Mouse (Mus musculus): ENCODE results near the gene Dll1. TPM values are rescaled to one million over a fixed set of nuclear protein-coding genes. Genes with fewer than 3 reads are reported as not detected.

Gene Dll1
- 4.7 and 4.9 TPM in 2 replicates for polyA plus RNA-seq (2014; fragmentation: Nextera tagmentation; extraction: Ambion mirVana)

- Histone ChIP-seq H3K27ac (replicated peaks in 1 of 2; ENCODE audit: control insufficient read depth in 1 of 2, insufficient read depth in 1 of 2, low read depth in 2 of 2, low read length in 2 of 2) (peak within 1 kb of the TSS; percentile 23 to 42; a peak in 3 of 4 replicates), H3K9me3 (ENCODE audit: control insufficient read depth, low read length) (no peaks in the 10 kb centered on the region), H3K9ac (ENCODE audit: low read length) (peak within 1 kb of the TSS; percentile 73), H3K27me3 (ENCODE audit: control insufficient read depth, insufficient read depth, low read length) (peaks cover 82% of the 10 kb centered on the region), H3K4me1 (ENCODE audit: control insufficient read depth in 2 of 2, insufficient read depth in 2 of 2, low read length in 2 of 2) (peaks cover 7 to 30% of the 10 kb centered on the region in 2 experiments; a peak in 3 of 4 replicates), H3K4me2 (ENCODE audit: low read length) (peak within 1 kb of the TSS; percentile 96), H3K36me3 (ENCODE audit: control insufficient read depth, insufficient read depth, low read length) (no peaks in the 10 kb centered on the region), H3K4me3 (ENCODE audit: control insufficient read depth in 1 of 2, insufficient read depth in 1 of 2, low read depth in 1 of 2, low read length in 2 of 2) (peak within 1 kb of the TSS; percentile 52 to 67)
- under 1% methylated on average over 36 of the region's 36 CpGs for WGBS
- ATAC-seq (ENCODE audit: insufficient number of reproducible peaks, insufficient read depth, low FRiP score, low read depth): no peak
Measured at GRCm38 (mm10) chr17:15376494-15377181, at the start of gene Dll1. Dll1 (minus strand) TSS chr17:15376872.

GRCm38 (mm10) chr17:15425931-15426330 lies 49.3 kb upstream of the Dll1 start:
- H3K27me3 ChIP-seq (ENCODE audit: control insufficient read depth, insufficient read depth, low read length): no peaks in the 10 kb centered on the region
- ATAC-seq (ENCODE audit: insufficient number of reproducible peaks, insufficient read depth, low FRiP score, low read depth): no peak
- H3K4me3 ChIP-seq (ENCODE audit: control insufficient read depth in 1 of 2, insufficient read depth in 1 of 2, low read depth in 1 of 2, low read length in 2 of 2): no peak overlapping the region
- no peaks in the 10 kb centered on the region for H3K9me3 ChIP-seq (ENCODE audit: control insufficient read depth, low read length)
- H3K9ac ChIP-seq (ENCODE audit: low read length): no peak overlapping the region
- no peak overlapping the region for H3K4me2 ChIP-seq (ENCODE audit: low read length)
- 86% methylated on average over 3 of the region's 3 CpGs for WGBS
- H3K4me1 ChIP-seq (ENCODE audit: control insufficient read depth in 2 of 2, insufficient read depth in 2 of 2, low read length in 2 of 2): peaks cover 0 to 6% of the 10 kb centered on the region in 2 experiments; a peak in 1 of 4 replicates
- no peak overlapping the region for H3K27ac ChIP-seq (replicated peaks in 1 of 2; ENCODE audit: control insufficient read depth in 1 of 2, insufficient read depth in 1 of 2, low read depth in 2 of 2, low read length in 2 of 2)
- peaks cover 85% of the 10 kb centered on the region for H3K36me3 ChIP-seq (ENCODE audit: control insufficient read depth, insufficient read depth, low read length)

- Histone ChIP-seq H3K9ac (ENCODE audit: low read length) (no peak overlapping the region), H3K27me3 (ENCODE audit: control insufficient read depth, insufficient read depth, low read length) (no peaks in the 10 kb centered on the region), H3K4me1 (ENCODE audit: control insufficient read depth in 2 of 2, insufficient read depth in 2 of 2, low read length in 2 of 2) (peaks cover 0 to 6% of the 10 kb centered on the region in 2 experiments; a peak in 2 of 4 replicates), H3K9me3 (ENCODE audit: control insufficient read depth, low read length) (no peaks in the 10 kb centered on the region), H3K4me2 (ENCODE audit: low read length) (no peak overlapping the region), H3K27ac (replicated peaks in 1 of 2; ENCODE audit: control insufficient read depth in 1 of 2, insufficient read depth in 1 of 2, low read depth in 2 of 2, low read length in 2 of 2) (no peak overlapping the region), H3K36me3 (ENCODE audit: control insufficient read depth, insufficient read depth, low read length) (peaks cover 93% of the 10 kb centered on the region), H3K4me3 (ENCODE audit: control insufficient read depth in 1 of 2, insufficient read depth in 1 of 2, low read depth in 1 of 2, low read length in 2 of 2) (no peak overlapping the region)
- ATAC-seq (ENCODE audit: insufficient number of reproducible peaks, insufficient read depth, low FRiP score, low read depth): no peak
- WGBS: 55% methylated on average over 8 of the region's 8 CpGs
Measured at GRCm38 (mm10) chr17:15423080-15423765, 46.6 kb upstream of the Dll1 start.

GRCm38 (mm10) chr17:15422666-15423065 lies 46.0 kb upstream of the Dll1 start:
- 94% methylated on average over 9 of the region's 9 CpGs for WGBS
- peaks cover 0 to 6% of the 10 kb centered on the region in 2 experiments; a peak in 2 of 4 replicates for H3K4me1 ChIP-seq (ENCODE audit: control insufficient read depth in 2 of 2, insufficient read depth in 2 of 2, low read length in 2 of 2)

GRCm38 (mm10) chr17:15421446-15421845 lies 44.8 kb upstream of the Dll1 start:
- Histone ChIP-seq H3K36me3 (ENCODE audit: control insufficient read depth, insufficient read depth, low read length) (peaks cover 94% of the 10 kb centered on the region), H3K4me3 (ENCODE audit: control insufficient read depth in 1 of 2, insufficient read depth in 1 of 2, low read depth in 1 of 2, low read length in 2 of 2) (no peak overlapping the region), H3K4me1 (ENCODE audit: control insufficient read depth in 2 of 2, insufficient read depth in 2 of 2, low read length in 2 of 2) (peaks cover 0 to 6% of the 10 kb centered on the region in 2 experiments; a peak in 2 of 4 replicates), H3K4me2 (ENCODE audit: low read length) (no peak overlapping the region), H3K9ac (ENCODE audit: low read length) (no peak overlapping the region), H3K27ac (replicated peaks in 1 of 2; ENCODE audit: control insufficient read depth in 1 of 2, insufficient read depth in 1 of 2, low read depth in 2 of 2, low read length in 2 of 2) (no peak overlapping the region), H3K27me3 (ENCODE audit: control insufficient read depth, insufficient read depth, low read length) (no peaks in the 10 kb centered on the region), H3K9me3 (ENCODE audit: control insufficient read depth, low read length) (no peaks in the 10 kb centered on the region)
- WGBS: 93% methylated on average over 6 of the region's 6 CpGs
- no peak for ATAC-seq (ENCODE audit: insufficient number of reproducible peaks, insufficient read depth, low FRiP score, low read depth)

More at GRCm38 (mm10) chr17:15422666-15423065, 46.0 kb upstream of the Dll1 start:
- Histone ChIP-seq H3K36me3 (ENCODE audit: control insufficient read depth, insufficient read depth, low read length) (peaks cover 93% of the 10 kb centered on the region), H3K9ac (ENCODE audit: low read length) (no peak overlapping the region), H3K27me3 (ENCODE audit: control insufficient read depth, insufficient read depth, low read length) (no peaks in the 10 kb centered on the region), H3K4me2 (ENCODE audit: low read length) (no peak overlapping the region), H3K4me3 (ENCODE audit: control insufficient read depth in 1 of 2, insufficient read depth in 1 of 2, low read depth in 1 of 2, low read length in 2 of 2) (no peak overlapping the region), H3K27ac (replicated peaks in 1 of 2; ENCODE audit: control insufficient read depth in 1 of 2, insufficient read depth in 1 of 2, low read depth in 2 of 2, low read length in 2 of 2) (no peak overlapping the region), H3K9me3 (ENCODE audit: control insufficient read depth, low read length) (no peaks in the 10 kb centered on the region)
- ATAC-seq (ENCODE audit: insufficient number of reproducible peaks, insufficient read depth, low FRiP score, low read depth): no peak

- ATAC-seq (ENCODE audit: insufficient number of reproducible peaks, insufficient read depth, low FRiP score, low read depth): no peak
- Histone ChIP-seq H3K4me2 (ENCODE audit: low read length) (no peak overlapping the region), H3K27ac (replicated peaks in 1 of 2; ENCODE audit: control insufficient read depth in 1 of 2, insufficient read depth in 1 of 2, low read depth in 2 of 2, low read length in 2 of 2) (no peak overlapping the region), H3K9ac (ENCODE audit: low read length) (no peak overlapping the region), H3K36me3 (ENCODE audit: control insufficient read depth, insufficient read depth, low read length) (peaks cover 95% of the 10 kb centered on the region), H3K4me3 (ENCODE audit: control insufficient read depth in 1 of 2, insufficient read depth in 1 of 2, low read depth in 1 of 2, low read length in 2 of 2) (no peak overlapping the region), H3K9me3 (ENCODE audit: control insufficient read depth, low read length) (no peaks in the 10 kb centered on the region), H3K27me3 (ENCODE audit: control insufficient read depth, insufficient read depth, low read length) (no peaks in the 10 kb centered on the region), H3K4me1 (ENCODE audit: control insufficient read depth in 2 of 2, insufficient read depth in 2 of 2, low read length in 2 of 2) (peaks cover 0 to 6% of the 10 kb centered on the region in 2 experiments; a peak in 2 of 4 replicates)
- WGBS: 80% methylated on average over 8 of the region's 8 CpGs
Measured at GRCm38 (mm10) chr17:15420021-15420603, 43.4 kb upstream of the Dll1 start.

- ATAC-seq (ENCODE audit: insufficient number of reproducible peaks, insufficient read depth, low FRiP score, low read depth): peak; percentile 31; the same call in 1 of the 2 replicates
- no peak overlapping the region for H3K27ac ChIP-seq (replicated peaks in 1 of 2; ENCODE audit: control insufficient read depth in 1 of 2, insufficient read depth in 1 of 2, low read depth in 2 of 2, low read length in 2 of 2)
- peaks cover 95% of the 10 kb centered on the region for H3K36me3 ChIP-seq (ENCODE audit: control insufficient read depth, insufficient read depth, low read length)
- H3K4me1 ChIP-seq (ENCODE audit: control insufficient read depth in 2 of 2, insufficient read depth in 2 of 2, low read length in 2 of 2): peaks cover 0 to 6% of the 10 kb centered on the region in 2 experiments; a peak in 2 of 4 replicates
- H3K9ac ChIP-seq (ENCODE audit: low read length): no peak overlapping the region
- H3K9me3 ChIP-seq (ENCODE audit: control insufficient read depth, low read length): no peaks in the 10 kb centered on the region
- H3K4me2 ChIP-seq (ENCODE audit: low read length): no peak overlapping the region
- H3K27me3 ChIP-seq (ENCODE audit: control insufficient read depth, insufficient read depth, low read length): no peaks in the 10 kb centered on the region
- no peak overlapping the region for H3K4me3 ChIP-seq (ENCODE audit: control insufficient read depth in 1 of 2, insufficient read depth in 1 of 2, low read depth in 1 of 2, low read length in 2 of 2)
- WGBS: 60% methylated on average over 8 of the region's 8 CpGs
Measured at GRCm38 (mm10) chr17:15419534-15419933, 42.9 kb upstream of the Dll1 start.

Data from heart, embryonic 14.5 days (tissue).